Mouse (Mus musculus) myocyte (in vitro differentiated cells): ENCODE data around the gene Prkra.

Experiments used
- E2F4 ChIP-seq: IDR thresholded peaks from one replicate; pipeline ENCODE4 v1.6.1; 2011; ENCODE audit warnings: mild to moderate bottlenecking, control low read depth, moderate library complexity; ENCODE audit not compliant: insufficient read depth
- POLR2A ChIP-seq: IDR thresholded peaks from one replicate; pipeline ENCODE4 v1.6.1; 2011; ENCODE audit warnings: low read depth, mild to moderate bottlenecking, control low read depth, moderate library complexity; ENCODE audit not compliant: insufficient read length

GRCm38 (mm10) chr2:76687608-76688007, 39.8 kb upstream of the Prkra start:
- TF ChIP-seq POLR2A, result no peak
- TF ChIP-seq E2F4, result no peak
